Mouse (Mus musculus) CD4-positive helper T cell, adult 2 months (primary cell): Measurements from ENCODE around the gene Ldb1.

Experiments used
- DNase-seq: peaks from one replicate; pipeline ENCODE4 v3.0.0-alpha.2; 2012; ENCODE audit warnings: low read depth, missing footprints, low spot score

Gene Ldb1

GRCm38 (mm10) chr19:46044271-46044992, 582 bp downstream of the Ldb1 start, which contains the start of gene Pprc1:
Gene Pprc1 (plus strand): TSS chr19:46044886.
- DNase-seq, result peak; percentile 35

- DNase-seq, result no peak
Observed at GRCm38 (mm10) chr19:46043380-46043779, 1.6 kb downstream of the Ldb1 start.

GRCm38 (mm10) chr19:46042476-46043011, 2.5 kb downstream of the Ldb1 start:
- peak; percentile 68 for DNase-seq

GRCm38 (mm10) chr19:46041933-46042475, 3.0 kb downstream of the Ldb1 start:
- DNase-seq, result peak; percentile 52

- no peak for DNase-seq
Observed at GRCm38 (mm10) chr19:46041299-46041932, 3.6 kb downstream of the Ldb1 start.

- peak; percentile 84 for DNase-seq
Observed at GRCm38 (mm10) chr19:46040149-46040902, 4.7 kb downstream of the Ldb1 start.

GRCm38 (mm10) chr19:46039478-46039877, 5.5 kb downstream of the Ldb1 start:
- peak; percentile 94 for DNase-seq

GRCm38 (mm10) chr19:46038851-46039260, 6.2 kb downstream of the Ldb1 start:
- DNase-seq, result peak; percentile 24

GRCm38 (mm10) chr19:46037925-46038850, 6.8 kb downstream of the Ldb1 start:
- DNase-seq, result peak; percentile 36

GRCm38 (mm10) chr19:46037243-46037924, 7.6 kb downstream of the Ldb1 start:
- DNase-seq, result peak; percentile 76

GRCm38 (mm10) chr19:46036477-46037242, 8.4 kb downstream of the Ldb1 start:
- no peak for DNase-seq

- DNase-seq, result no peak
Observed at GRCm38 (mm10) chr19:46035971-46036370, 9.0 kb downstream of the Ldb1 start.

GRCm38 (mm10) chr19:46033911-46034310, 11.1 kb downstream of the Ldb1 start:
- DNase-seq, result no peak

- no peak for DNase-seq
Observed at GRCm38 (mm10) chr19:46032731-46033510, 12.1 kb downstream of the Ldb1 start.

GRCm38 (mm10) chr19:46031689-46032432, 13.2 kb downstream of the Ldb1 start:
- DNase-seq, result no peak

- no peak for DNase-seq
Observed at GRCm38 (mm10) chr19:46030196-46030983, 14.6 kb downstream of the Ldb1 start.

- DNase-seq, result no peak
Observed at GRCm38 (mm10) chr19:46029652-46030051, 15.4 kb downstream of the Ldb1 start.
